Mouse (Mus musculus) stomach, embryonic 16.5 days (tissue): ENCODE measurements around the gene Ntrk1. TPM values are rescaled to one million over a fixed set of nuclear protein-coding genes. Genes with fewer than 3 reads are reported as not detected.

Source experiments
- ATAC-seq: fragments of 200-750 bp; cut with Nextera tagmentation; 2 replicates; pipeline ENCODE4 v1.8.0; 2017; ENCODE audit warnings: moderate number of reproducible peaks, moderate TSS enrichment; ENCODE audit not compliant: insufficient read depth, low FRiP score
- H3K27ac ChIP-seq: fragments of 300-500 bp; sonication (generic); 2 replicates; pipeline ENCODE4 v1.5.1; 2014; ENCODE audit warnings: low read length
- H3K27me3 ChIP-seq: fragments of 300-500 bp; sonication (generic); 2 replicates; pipeline ENCODE4 v1.6.1; 2014; ENCODE audit warnings: low read length, control low read depth, mixed read lengths; ENCODE audit not compliant: control insufficient read depth, insufficient read depth
- H3K36me3 ChIP-seq: fragments of 300-500 bp; sonication (generic); 2 replicates; pipeline ENCODE4 v1.6.1; 2014; ENCODE audit warnings: low read length; ENCODE audit not compliant: control insufficient read depth, insufficient read depth
- H3K4me1 ChIP-seq: fragments of 300-500 bp; sonication (generic); 2 replicates; pipeline ENCODE4 v1.6.1; 2014; ENCODE audit warnings: low read length, control low read depth, mixed read lengths; ENCODE audit not compliant: control insufficient read depth, insufficient read depth
- H3K4me2 ChIP-seq: fragments of 300-500 bp; sonication (generic); 2 replicates; pipeline ENCODE4 v1.6.1; 2014; ENCODE audit warnings: low read depth, low read length, mixed read lengths
- H3K4me3 ChIP-seq: fragments of 300-500 bp; sonication (generic); replicated peaks from 2 replicates; pipeline ENCODE4 v1.5.1; 2014; ENCODE audit warnings: mild to moderate bottlenecking, low read length
- H3K9ac ChIP-seq: fragments of 300-500 bp; sonication (generic); 2 replicates; pipeline ENCODE4 v1.6.1; 2014; ENCODE audit warnings: low read length
- H3K9me3 ChIP-seq: fragments of 300-500 bp; sonication (generic); replicated peaks from 2 replicates; pipeline ENCODE4 v1.6.1; 2016; ENCODE audit warnings: low read length, control low read depth; ENCODE audit not compliant: control insufficient read depth
- WGBS: fragments of 180-500 bp; shearing (Covaris S2); extraction: QIAGEN DNeasy Blood & Tissue Kit; methylation state at CpG from one replicate; pipeline ENCODE4 v1.1.7; 2014; 5-methylcytosine and 5-hydroxymethylcytosine counted together
- polyA plus RNA-seq: library from polyadenylated mRNA; unstranded; fragments of >200 nt; fragmentation: Nextera tagmentation; extraction: Ambion mirVana; gene quantifications from 2 replicates; pipeline ENCODE4 v1.2.1, GENCODE M21; 2015

The Ntrk1 gene
- polyA plus RNA-seq, 1 experiment from 2014 or later, result 1.4 TPM

DNA sequence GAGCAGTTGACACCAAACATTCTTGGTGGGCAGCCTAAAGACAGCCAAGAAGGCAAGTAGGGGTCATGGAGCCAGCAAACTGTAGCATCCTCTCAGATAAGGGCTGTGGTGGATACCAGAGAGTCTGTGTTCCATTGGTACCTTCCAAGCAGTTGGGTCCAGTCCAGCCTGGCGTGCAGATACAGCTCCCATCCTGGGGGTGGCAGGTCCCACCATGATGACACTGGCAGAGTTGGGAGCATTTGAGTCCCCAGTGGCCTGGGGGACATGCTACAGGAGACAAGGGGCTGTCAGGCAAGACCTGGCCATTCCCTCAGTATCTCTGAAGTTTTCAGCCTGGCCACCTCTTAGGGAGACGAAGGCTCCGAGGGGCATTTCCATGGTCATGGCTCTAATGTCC lies 42.4 kb downstream of the Ntrk1 start:
- Histone ChIP-seq H3K9me3 (no peaks in the 10 kb centered on the region), H3K4me1 (0 out of 2 replicates have a peak, but pooled peaks cover 5% of the 10 kb centered on the region), H3K9ac (no peak overlapping the region), H3K4me2 (no peak overlapping the region), H3K36me3 (0 out of 2 replicates have a peak, but pooled peaks cover 7% of the 10 kb centered on the region), H3K27me3 (peaks cover 3% of the 10 kb centered on the region; the same call in 1 of the 2 replicates), H3K4me3 (no peak overlapping the region), H3K27ac (no peak overlapping the region)
- no peak for ATAC-seq
- 98% methylated on average over 3 of the region's 3 CpGs for WGBS

DNA sequence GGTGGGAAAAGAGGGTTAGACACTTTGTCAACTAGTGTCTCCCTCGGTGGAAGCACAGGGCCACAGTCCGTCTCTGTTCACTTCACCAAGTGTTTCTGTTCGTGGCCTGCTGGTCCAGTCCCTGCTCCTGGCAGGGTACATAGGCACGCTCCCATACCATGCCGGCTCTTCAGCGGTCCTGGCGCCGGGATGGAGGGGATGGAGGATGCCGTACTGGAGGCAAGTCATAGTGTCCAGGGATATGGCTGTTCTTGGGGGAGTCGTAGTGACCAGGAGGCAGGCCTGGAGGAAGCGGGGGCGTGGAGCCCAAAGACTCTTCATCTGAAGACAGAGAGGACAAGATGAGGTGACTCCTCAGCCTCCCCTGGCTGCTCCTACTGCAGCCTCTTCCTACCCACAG lies 45.0 kb downstream of the Ntrk1 start:
- H3K36me3 ChIP-seq, result no peaks in the 10 kb centered on the region
- ATAC-seq, result no peak
- no peak overlapping the region for H3K4me2 ChIP-seq
- H3K9ac ChIP-seq, result no peak overlapping the region
- H3K4me3 ChIP-seq, result no peak overlapping the region
- 86% methylated on average over 12 of the region's 12 CpGs for WGBS
- peaks cover 15% of the 10 kb centered on the region; the same call in 1 of the 2 replicates for H3K4me1 ChIP-seq
- no peaks in the 10 kb centered on the region for H3K9me3 ChIP-seq
- H3K27ac ChIP-seq, result no peak overlapping the region
- H3K27me3 ChIP-seq, result 0 out of 2 replicates have a peak, but pooled peaks cover 3% of the 10 kb centered on the region

DNA sequence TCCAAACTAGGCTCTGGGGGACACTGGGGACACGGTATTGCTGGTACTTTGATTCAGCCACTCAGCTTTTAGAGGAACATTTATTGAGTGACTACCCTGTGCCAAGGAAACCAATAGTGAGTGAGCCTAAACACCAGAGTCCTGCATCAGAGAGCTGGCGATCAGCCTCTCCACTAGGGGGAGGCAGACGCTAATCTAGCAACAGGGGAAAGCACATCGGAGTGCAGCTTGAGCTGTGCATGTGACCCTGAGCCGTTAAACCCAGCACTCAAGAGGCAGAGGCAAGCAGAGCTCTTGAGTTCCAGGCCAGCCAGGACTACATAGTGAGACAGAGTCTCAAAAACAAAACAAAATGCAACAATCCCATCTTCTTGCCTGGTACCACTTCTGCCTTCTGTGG lies 45.9 kb downstream of the Ntrk1 start:
- ATAC-seq, result no peak
- 19% methylated on average over 5 of the region's 5 CpGs for WGBS
- no peaks in the 10 kb centered on the region for H3K9me3 ChIP-seq
- no peak overlapping the region for H3K9ac ChIP-seq
- H3K4me3 ChIP-seq, result no peak overlapping the region
- H3K36me3 ChIP-seq, result no peaks in the 10 kb centered on the region
- H3K27me3 ChIP-seq, result 0 out of 2 replicates have a peak, but pooled peaks cover 3% of the 10 kb centered on the region
- peaks cover 18% of the 10 kb centered on the region; the same call in 1 of the 2 replicates for H3K4me1 ChIP-seq
- no peak overlapping the region for H3K4me2 ChIP-seq
- H3K27ac ChIP-seq, result no peak overlapping the region

DNA sequence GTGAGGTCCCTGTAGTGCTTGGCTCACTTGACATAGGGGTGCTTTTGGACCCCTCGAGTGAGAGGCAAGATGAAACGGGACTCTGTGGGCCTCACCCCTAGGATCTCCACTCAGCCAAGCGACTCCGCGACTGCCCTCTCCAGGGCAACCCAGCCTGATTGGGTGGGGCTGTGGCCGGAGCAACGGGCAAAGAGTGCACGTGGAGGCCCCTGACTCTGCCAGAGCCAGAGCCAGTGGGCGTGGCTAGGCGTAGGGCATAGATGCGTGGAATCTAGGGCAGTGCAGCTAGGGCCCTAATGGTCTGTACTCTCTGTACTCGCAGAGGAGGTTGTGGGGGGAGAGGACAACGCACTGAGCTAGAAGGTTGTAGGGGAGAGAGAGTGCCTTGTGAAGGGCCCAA lies 46.5 kb downstream of the Ntrk1 start, which contains the start of gene Lrrc71:
Lrrc71 (minus strand) TSS at position 195 of the 400 bp plus-strand sequence.
- 0 out of 2 replicates have a peak, but pooled peaks cover 3% of the 10 kb centered on the region for H3K27me3 ChIP-seq
- H3K4me1 ChIP-seq, result peaks cover 18% of the 10 kb centered on the region; the same call in 1 of the 2 replicates
- H3K9ac ChIP-seq, result no peak within 1 kb of the TSS
- no peak within 1 kb of the TSS for H3K4me3 ChIP-seq
- no peak within 1 kb of the TSS for H3K27ac ChIP-seq
- H3K9me3 ChIP-seq, result no peaks in the 10 kb centered on the region
- 39% methylated on average over 13 of the region's 13 CpGs for WGBS
- no peak for ATAC-seq
- no peaks in the 10 kb centered on the region for H3K36me3 ChIP-seq
- no peak within 1 kb of the TSS for H3K4me2 ChIP-seq

DNA sequence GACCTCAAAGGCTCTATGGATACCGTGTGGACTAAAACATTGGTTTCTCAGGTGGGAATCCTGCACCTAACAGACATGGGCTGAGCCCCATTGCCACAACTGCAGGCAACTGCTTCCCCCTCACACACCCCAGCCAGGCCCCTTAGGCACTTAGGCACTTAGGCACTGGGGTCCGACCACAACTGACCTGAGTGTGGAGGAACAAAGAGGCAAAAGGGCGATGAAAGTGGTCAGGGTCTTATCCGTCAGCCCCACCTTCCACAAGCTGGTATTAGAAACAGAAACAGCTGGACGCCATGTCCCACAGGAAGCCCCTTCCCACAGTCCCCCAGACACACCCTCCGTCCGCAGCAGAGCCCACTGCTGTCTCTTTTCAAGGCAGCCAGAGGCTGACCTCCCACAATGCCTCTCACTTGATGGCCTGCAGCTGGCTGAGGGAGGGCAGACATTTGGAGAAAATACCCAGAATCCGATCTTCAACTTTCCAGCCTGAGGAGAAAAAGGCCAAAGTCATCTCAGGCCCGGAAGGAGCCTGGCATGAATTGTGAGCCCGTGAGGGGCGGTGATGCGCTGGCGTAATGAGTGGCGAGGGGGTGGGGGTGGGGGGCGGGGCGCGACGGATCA lies 49.8 kb downstream of the Ntrk1 start:
- H3K4me1 ChIP-seq, result peaks cover 21% of the 10 kb centered on the region; the same call in 1 of the 2 replicates
- H3K36me3 ChIP-seq, result no peaks in the 10 kb centered on the region
- peak overlapping the region; percentile 10; the same call in 1 of the 2 replicates for H3K4me3 ChIP-seq
- 0 out of 2 replicates have a peak, but pooled peaks cover 3% of the 10 kb centered on the region for H3K27me3 ChIP-seq
- 19% methylated on average over 18 of the region's 18 CpGs for WGBS
- H3K27ac ChIP-seq, result peak overlapping the region; percentile 80
- ATAC-seq, result peak; percentile 63; the same call in 1 of the 2 replicates
- peak overlapping the region; percentile 55 for H3K9ac ChIP-seq
- peak overlapping the region; percentile 47 for H3K4me2 ChIP-seq
- H3K9me3 ChIP-seq, result no peaks in the 10 kb centered on the region

DNA sequence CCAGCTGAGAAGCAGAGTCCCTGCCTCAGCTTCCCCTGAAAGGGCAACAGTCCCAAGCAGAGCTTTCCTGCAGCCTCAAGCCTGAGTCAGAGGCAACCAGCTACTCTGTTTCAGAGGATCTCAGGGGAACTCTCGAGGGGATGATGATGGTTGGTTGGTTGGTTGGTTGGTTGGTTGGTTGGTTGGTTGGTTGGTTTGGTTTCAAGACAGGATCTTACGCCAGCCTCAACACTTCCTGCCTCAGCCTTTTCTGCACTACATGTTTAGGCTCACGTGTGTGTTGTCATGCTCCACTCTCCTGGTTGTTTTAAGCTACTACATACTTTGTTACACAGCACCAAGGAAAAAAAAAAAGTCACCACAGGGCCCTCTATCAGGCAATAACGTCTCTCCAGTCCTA lies 51.0 kb downstream of the Ntrk1 start:
- Histone ChIP-seq H3K4me3 (no peak overlapping the region), H3K27ac (no peak overlapping the region), H3K4me2 (no peak overlapping the region), H3K9me3 (no peaks in the 10 kb centered on the region), H3K4me1 (peaks cover 21% of the 10 kb centered on the region; the same call in 1 of the 2 replicates), H3K27me3 (no peaks in the 10 kb centered on the region), H3K9ac (no peak overlapping the region), H3K36me3 (no peaks in the 10 kb centered on the region)
- 74% methylated on average over 4 of the region's 4 CpGs for WGBS
- ATAC-seq, result no peak

DNA sequence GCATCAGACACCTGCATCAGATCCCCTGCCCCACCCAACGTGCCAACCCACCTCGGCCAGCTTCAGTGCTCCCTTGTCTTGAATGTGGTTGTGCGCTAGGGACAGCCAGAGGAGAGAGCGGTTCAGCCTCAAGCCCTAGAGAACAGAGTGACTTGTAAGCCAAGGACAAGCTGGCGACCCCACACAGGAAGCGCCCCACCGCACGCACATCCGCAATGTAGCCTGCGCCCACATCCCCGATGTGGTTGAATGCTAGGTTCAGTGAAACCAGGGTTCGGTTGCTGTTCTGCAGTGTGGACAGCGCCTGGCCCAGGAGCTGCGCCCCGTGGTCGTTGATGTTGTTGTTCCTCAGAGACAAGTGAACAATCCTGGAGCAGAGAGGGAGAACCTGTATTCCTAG lies 52.2 kb downstream of the Ntrk1 start:
- peaks cover 5% of the 10 kb centered on the region; the same call in 1 of the 2 replicates for H3K36me3 ChIP-seq
- no peak overlapping the region for H3K4me2 ChIP-seq
- ATAC-seq, result no peak
- H3K4me3 ChIP-seq, result no peak overlapping the region
- no peak overlapping the region for H3K9ac ChIP-seq
- no peaks in the 10 kb centered on the region for H3K9me3 ChIP-seq
- WGBS, result 84% methylated on average over 16 of the region's 16 CpGs
- H3K4me1 ChIP-seq, result peaks cover 16% of the 10 kb centered on the region; the same call in 1 of the 2 replicates
- H3K27me3 ChIP-seq, result no peaks in the 10 kb centered on the region
- H3K27ac ChIP-seq, result no peak overlapping the region

DNA sequence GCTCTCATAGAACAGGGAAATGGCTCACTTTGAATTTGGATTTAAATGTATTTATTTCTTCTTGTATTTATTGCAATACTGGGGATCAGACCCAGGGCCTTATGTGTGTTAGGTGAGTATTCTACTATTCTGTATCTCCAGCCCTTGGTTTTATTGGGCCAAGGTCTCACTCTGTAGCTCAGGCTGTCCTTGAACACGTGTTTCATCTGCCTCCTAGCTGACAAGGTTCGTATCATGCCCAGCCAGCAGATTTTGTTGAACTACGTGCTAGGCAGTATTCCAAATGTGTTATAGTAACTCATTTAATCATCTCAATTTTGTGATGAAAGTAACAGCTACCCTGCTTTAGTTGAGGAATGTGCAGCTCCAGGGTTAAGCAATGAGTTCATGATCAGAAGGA lies 52.9 kb downstream of the Ntrk1 start:
- peaks cover 16% of the 10 kb centered on the region; the same call in 1 of the 2 replicates for H3K4me1 ChIP-seq
- no peak overlapping the region for H3K4me3 ChIP-seq
- peaks cover 5% of the 10 kb centered on the region; the same call in 1 of the 2 replicates for H3K36me3 ChIP-seq
- no peaks in the 10 kb centered on the region for H3K9me3 ChIP-seq
- ATAC-seq, result no peak
- WGBS, result 65% methylated on average over 3 of the region's 3 CpGs
- no peaks in the 10 kb centered on the region for H3K27me3 ChIP-seq
- no peak overlapping the region for H3K9ac ChIP-seq
- H3K27ac ChIP-seq, result no peak overlapping the region
- H3K4me2 ChIP-seq, result no peak overlapping the region

DNA sequence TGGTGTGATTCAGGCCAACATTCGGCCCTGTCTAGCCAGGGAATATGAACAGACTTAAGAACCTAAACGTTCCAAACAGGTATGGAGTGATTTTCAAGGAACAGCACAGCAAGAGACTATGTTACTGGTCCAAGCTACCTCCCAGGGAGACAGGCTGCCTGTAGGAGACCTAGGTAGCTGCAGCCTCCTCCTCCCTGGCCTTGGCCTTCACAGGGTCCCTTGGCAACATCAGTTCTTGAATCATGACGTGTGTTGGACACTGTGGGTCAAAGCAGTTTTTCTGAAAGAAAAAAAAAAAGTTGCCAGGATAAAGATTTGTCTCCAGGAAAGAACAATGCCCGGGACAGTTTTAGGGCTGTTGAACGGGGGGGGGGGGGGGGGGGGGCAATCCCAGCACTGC lies 56.1 kb downstream of the Ntrk1 start:
- 84% methylated on average over 5 of the region's 5 CpGs for WGBS
- Histone ChIP-seq H3K9me3 (no peaks in the 10 kb centered on the region), H3K9ac (no peak overlapping the region), H3K36me3 (peaks cover 13% of the 10 kb centered on the region; the same call in 1 of the 2 replicates), H3K4me2 (no peak overlapping the region), H3K27me3 (no peaks in the 10 kb centered on the region), H3K4me1 (0 out of 2 replicates have a peak, but pooled peaks cover 3% of the 10 kb centered on the region), H3K27ac (no peak overlapping the region), H3K4me3 (no peak overlapping the region)
- no peak for ATAC-seq
